Mouse (Mus musculus): ENCODE results near the gene Olfr450. TPM values are rescaled to one million over a fixed set of nuclear protein-coding genes. Genes with fewer than 3 reads are reported as not detected.

The Olfr450 gene
- polyA plus RNA-seq (2012; rRNA removed): not detected in 2 replicates

DNA sequence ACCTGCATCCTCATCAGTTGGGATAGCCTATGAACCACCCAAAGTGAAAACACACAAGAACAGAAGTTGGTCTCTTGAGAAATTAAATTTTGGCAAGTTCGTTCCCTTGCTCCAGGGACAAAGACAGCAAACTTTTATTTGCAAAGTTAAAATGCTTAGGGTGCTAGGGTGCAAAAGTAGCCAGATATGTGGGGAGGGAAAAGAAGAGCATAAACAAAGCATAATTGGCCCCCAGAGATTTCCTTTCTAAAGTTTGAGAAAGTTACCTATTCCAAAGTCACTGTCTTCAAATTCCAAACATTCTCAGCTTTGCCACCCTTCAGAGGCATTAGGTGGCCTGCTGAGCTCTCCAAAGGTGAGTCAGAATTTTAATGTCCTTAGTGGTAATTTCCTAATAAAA, at the start of gene Olfr450:
Gene Olfr450 (plus strand): TSS at position 301 of the 400 bp plus-strand sequence.

DNA sequence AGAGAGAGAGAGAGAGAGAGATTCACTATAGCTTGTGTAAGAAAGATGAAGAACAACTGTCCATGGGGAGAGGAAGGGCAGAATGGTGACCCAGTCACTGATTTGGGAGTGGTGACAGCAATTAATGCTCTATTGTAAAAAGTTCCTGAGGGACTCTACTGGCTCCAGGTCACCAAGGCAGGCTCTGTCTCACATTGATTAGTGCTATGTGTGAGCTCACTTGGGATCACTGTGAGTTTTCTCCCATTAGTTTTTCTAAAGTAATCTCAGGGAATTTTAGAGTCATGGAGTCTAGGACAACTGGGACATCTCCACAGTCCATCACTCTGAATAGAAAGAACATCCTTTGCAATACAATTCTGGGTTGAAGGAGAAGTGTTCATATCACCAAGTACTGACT, 26.9 kb upstream of the Olfr450 start, which contains the start of gene Olfr452:
Gene Olfr452 (plus strand): TSS at position 301 of the 400 bp plus-strand sequence.

DNA sequence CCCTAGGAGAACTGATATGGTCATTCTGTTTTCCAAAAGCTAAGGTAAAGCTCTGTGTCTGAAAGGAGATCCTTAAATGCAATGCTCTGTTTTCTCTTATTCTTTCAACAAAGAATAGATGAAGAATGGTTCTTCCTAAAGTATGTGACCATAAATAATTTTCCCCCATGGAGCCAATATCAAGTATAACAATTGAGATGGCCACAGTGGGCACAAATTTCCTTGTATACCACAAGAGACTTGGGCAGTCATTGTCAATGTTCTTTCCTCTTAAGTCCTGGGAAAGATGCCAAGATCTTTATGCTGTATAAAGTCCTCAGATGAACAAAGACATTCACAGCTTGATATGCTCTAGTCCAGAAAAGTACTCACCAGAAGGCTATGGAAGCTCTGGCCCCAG, 22.3 kb downstream of the Olfr450 start, which contains the start of gene Olfr449:
Gene Olfr449 (plus strand): TSS at position 301 of the 400 bp plus-strand sequence.

Other genes with a start within 250 kb of the Olfr450 start
- not detected in 2 replicates for gene Tcaf3, start 214.2 kb upstream of the Olfr450 start, polyA plus RNA-seq (2012; rRNA removed)
- gene Tcaf2, start 166.7 kb upstream of the Olfr450 start, polyA plus RNA-seq (2012; rRNA removed): 3.1 and 3.4 TPM in 2 replicates
- 84.3 and 86.2 TPM in 2 replicates for gene Tcaf1, start 101.9 kb upstream of the Olfr450 start, polyA plus RNA-seq (2012; rRNA removed)
- not detected in 2 replicates for gene Olfr453, start 72.6 kb upstream of the Olfr450 start, polyA plus RNA-seq (2012; rRNA removed)
- not detected in 2 replicates for gene Olfr38, start 55.5 kb upstream of the Olfr450 start, polyA plus RNA-seq (2012; rRNA removed)
- gene Olfr452, start 26.8 kb upstream of the Olfr450 start, polyA plus RNA-seq (2012; rRNA removed): not detected in 2 replicates
- not detected in 2 replicates for gene Olfr449, start 22.4 kb downstream of the Olfr450 start, polyA plus RNA-seq (2012; rRNA removed)
- gene Olfr448, start 78.5 kb downstream of the Olfr450 start, polyA plus RNA-seq (2012; rRNA removed): not detected in 2 replicates
- not detected in 2 replicates for gene Olfr447, start 96.9 kb downstream of the Olfr450 start, polyA plus RNA-seq (2012; rRNA removed)
- gene Olfr446, start 109.4 kb downstream of the Olfr450 start, polyA plus RNA-seq (2012; rRNA removed): not detected in 2 replicates
- not detected in 2 replicates for gene Olfr444, start 137.1 kb downstream of the Olfr450 start, polyA plus RNA-seq (2012; rRNA removed)